ENCODE assay signal across 23 mouse cellular contexts in genomic region chr4:143123043-143123442, GRCm38 (mm10).
DNase-seq lines count a peak whose midpoint lies in the region; ATAC-seq and TF ChIP-seq lines count a peak whose summit lies in the region.
"Had no signal": no experiment of that assay in that cellular context is flagged by ENCODE, and none has a peak within 500 bp of the region (broad histone marks: within the 10 kb centered on the region; RNA-seq: fewer than 3 reads in every experiment).

No protein-coding gene starts in this region.

- TF ChIP-seq EP300 in heart, postnatal 0 days (IDR thresholded peaks at IDR 0.05; ENCODE audit: low read depth): no peak
- peak; percentile 55; the same call in 1 of the 2 replicates for TF ChIP-seq EP300 in lung, postnatal 0 days (IDR thresholded peaks at IDR 0.05)

- WGBS in midbrain, postnatal 0 days: 83% methylated on average over 10 of the region's 10 CpGs
- WGBS in midbrain, embryonic 14.5 days: 78% methylated on average over 10 of the region's 10 CpGs
- 46% methylated on average over 10 of the region's 10 CpGs for WGBS in heart, postnatal 0 days
- WGBS in lung, postnatal 0 days: 50% methylated on average over 10 of the region's 10 CpGs
- WGBS in forebrain, postnatal 0 days: 86% methylated on average over 10 of the region's 10 CpGs

- no peak for DNase-seq in midbrain, postnatal 0 days (ENCODE audit: low spot score)
- no peak for DNase-seq in midbrain, embryonic 14.5 days
- DNase-seq in heart, postnatal 0 days (ENCODE audit: low spot score): peak; percentile 25
- peak; percentile 80 for DNase-seq in lung, postnatal 0 days (ENCODE audit: low spot score)
- DNase-seq in neural tube, embryonic 10.5 days (ENCODE audit: extremely low spot score, low spot score): no peak
- DNase-seq in forebrain, postnatal 0 days: no peak
- DNase-seq in Muller cell, postnatal 12 days (ENCODE audit: inconsistent ontology term): no peak
- DNase-seq: adrenal gland, postnatal 14 days; cerebellum, adult 9-10 months; gastrocnemius, postnatal 10 days; kidney, adult 2 months; left cerebral cortex, postnatal 4 days; thymus, postnatal 36 days had no signal

- 0 out of 2 replicates have a peak overlapping the region, but pooled peaks have one; percentile 26 for H3K27ac ChIP-seq in midbrain, postnatal 0 days (ENCODE audit: low read depth, low read length)
- no peak overlapping the region for H3K27ac ChIP-seq in midbrain, embryonic 14.5 days (replicated peaks; ENCODE audit: low read depth, low read length)
- H3K27ac ChIP-seq in heart, postnatal 0 days (ENCODE audit: low read depth): no peak overlapping the region
- no peak overlapping the region for H3K27ac ChIP-seq in lung, postnatal 0 days (ENCODE audit: low read length)
- no peak overlapping the region for H3K27ac ChIP-seq in forebrain, postnatal 0 days (ENCODE audit: low read depth, low read length)
- H3K27ac ChIP-seq: kidney, postnatal 0 days; limb, embryonic 15.5 days; liver, embryonic 14.5 days; macrophage; neural tube, embryonic 15.5 days; stomach, embryonic 15.5 days had no signal

- peaks cover 6% of the 10 kb centered on the region; the same call in 1 of the 2 replicates for H3K36me3 ChIP-seq in midbrain, postnatal 0 days (ENCODE audit: insufficient read depth, low read length)
- H3K36me3 ChIP-seq in midbrain, embryonic 14.5 days (ENCODE audit: control insufficient read depth, insufficient read depth, low read length): peaks cover 19% of the 10 kb centered on the region
- H3K36me3 ChIP-seq in heart, postnatal 0 days (replicated peaks; ENCODE audit: control insufficient read depth, insufficient read depth, low read length): peaks cover 10% of the 10 kb centered on the region
- H3K36me3 ChIP-seq in lung, postnatal 0 days (ENCODE audit: insufficient read depth, low read length): peaks cover 6% of the 10 kb centered on the region
- H3K36me3 ChIP-seq in forebrain, postnatal 0 days (ENCODE audit: insufficient read depth): 0 out of 2 replicates have a peak, but pooled peaks cover under 1% of the 10 kb centered on the region
- H3K36me3 ChIP-seq: neural tube, embryonic 15.5 days had no signal

- H3K27me3 ChIP-seq in midbrain, postnatal 0 days (ENCODE audit: insufficient read depth, low read length): no peaks in the 10 kb centered on the region
- H3K27me3 ChIP-seq in midbrain, embryonic 14.5 days (ENCODE audit: control insufficient read depth, insufficient read depth, low read length): no peaks in the 10 kb centered on the region
- H3K27me3 ChIP-seq in heart, postnatal 0 days (ENCODE audit: control insufficient read depth, insufficient read depth, low read length): no peaks in the 10 kb centered on the region
- no peaks in the 10 kb centered on the region for H3K27me3 ChIP-seq in lung, postnatal 0 days (replicated peaks; ENCODE audit: insufficient read depth, low read length)
- no peaks in the 10 kb centered on the region for H3K27me3 ChIP-seq in forebrain, postnatal 0 days (ENCODE audit: insufficient read depth, low read length)
- H3K27me3 ChIP-seq: hindbrain, embryonic 13.5 days; limb, embryonic 15.5 days; neural tube, embryonic 15.5 days; stomach, embryonic 15.5 days had no signal

- no peak for TF ChIP-seq CTCF in midbrain, postnatal 0 days (IDR thresholded peaks at IDR 0.05)
- TF ChIP-seq CTCF in heart, postnatal 0 days (IDR thresholded peaks at IDR 0.05; ENCODE audit: low read depth): no peak
- TF ChIP-seq CTCF in lung, postnatal 0 days (IDR thresholded peaks at IDR 0.05): no peak
- TF ChIP-seq CTCF in forebrain, postnatal 0 days (IDR thresholded peaks at IDR 0.05; ENCODE audit: low read depth): no peak

- no peak overlapping the region for H3K4me3 ChIP-seq in midbrain, postnatal 0 days (ENCODE audit: low read depth, low read length)
- no peak overlapping the region for H3K4me3 ChIP-seq in midbrain, embryonic 14.5 days (replicated peaks; ENCODE audit: low read depth, low read length)
- no peak overlapping the region for H3K4me3 ChIP-seq in heart, postnatal 0 days (ENCODE audit: low read depth, low read length)
- no peak overlapping the region for H3K4me3 ChIP-seq in lung, postnatal 0 days (ENCODE audit: low read depth, low read length)
- H3K4me3 ChIP-seq in forebrain, postnatal 0 days (ENCODE audit: low read depth, low read length): no peak overlapping the region
- H3K4me3 ChIP-seq: hindbrain, embryonic 13.5 days; limb, embryonic 15.5 days; neural tube, embryonic 15.5 days; stomach, embryonic 15.5 days had no signal

- H3K9ac ChIP-seq in midbrain, postnatal 0 days (replicated peaks; ENCODE audit: low read length, poor library complexity, severe bottlenecking): no peak overlapping the region
- no peak overlapping the region for H3K9ac ChIP-seq in midbrain, embryonic 14.5 days (replicated peaks; ENCODE audit: low read length)
- no peak overlapping the region for H3K9ac ChIP-seq in heart, postnatal 0 days (replicated peaks; ENCODE audit: low read depth, low read length)
- H3K9ac ChIP-seq in lung, postnatal 0 days (replicated peaks; ENCODE audit: low read depth): no peak overlapping the region
- no peak overlapping the region for H3K9ac ChIP-seq in forebrain, postnatal 0 days
- H3K9ac ChIP-seq: hindbrain, embryonic 13.5 days; limb, embryonic 15.5 days; liver, embryonic 14.5 days; neural tube, embryonic 15.5 days; stomach, embryonic 15.5 days had no signal

- no peaks in the 10 kb centered on the region for H3K4me1 ChIP-seq in midbrain, postnatal 0 days (ENCODE audit: insufficient read depth, low read length)
- peaks cover 10% of the 10 kb centered on the region; the same call in 1 of the 2 replicates for H3K4me1 ChIP-seq in midbrain, embryonic 14.5 days (ENCODE audit: control insufficient read depth, insufficient read depth, low read length)
- H3K4me1 ChIP-seq in heart, postnatal 0 days (ENCODE audit: control insufficient read depth, insufficient read depth): peaks cover 12% of the 10 kb centered on the region
- peaks cover 8% of the 10 kb centered on the region for H3K4me1 ChIP-seq in lung, postnatal 0 days (ENCODE audit: insufficient read depth, low read depth, low read length)
- H3K4me1 ChIP-seq in forebrain, postnatal 0 days (ENCODE audit: insufficient read depth): no peaks in the 10 kb centered on the region; the same call in none of the 2 replicates
- H3K4me1 ChIP-seq: stomach, embryonic 15.5 days had no signal

- H3K4me2 ChIP-seq in midbrain, postnatal 0 days (ENCODE audit: low read depth, low read length, poor library complexity, severe bottlenecking): no peak overlapping the region
- H3K4me2 ChIP-seq in midbrain, embryonic 14.5 days (ENCODE audit: low read length): no peak overlapping the region
- no peak overlapping the region for H3K4me2 ChIP-seq in heart, postnatal 0 days (ENCODE audit: low read depth, low read length)
- no peak overlapping the region for H3K4me2 ChIP-seq in lung, postnatal 0 days (replicated peaks; ENCODE audit: low read depth, low read length)
- H3K4me2 ChIP-seq in forebrain, postnatal 0 days (ENCODE audit: low read depth): no peak overlapping the region
- H3K4me2 ChIP-seq: hindbrain, embryonic 13.5 days; limb, embryonic 15.5 days; neural tube, embryonic 15.5 days; stomach, embryonic 15.5 days had no signal

- no peaks in the 10 kb centered on the region for H3K9me3 ChIP-seq in midbrain, postnatal 0 days (ENCODE audit: low read length)
- H3K9me3 ChIP-seq in midbrain, embryonic 14.5 days (ENCODE audit: control insufficient read depth, low read length): no peaks in the 10 kb centered on the region
- H3K9me3 ChIP-seq in heart, postnatal 0 days (replicated peaks; ENCODE audit: control insufficient read depth, low read length): no peaks in the 10 kb centered on the region
- no peaks in the 10 kb centered on the region for H3K9me3 ChIP-seq in lung, postnatal 0 days (ENCODE audit: low read length)
- no peaks in the 10 kb centered on the region for H3K9me3 ChIP-seq in forebrain, postnatal 0 days (ENCODE audit: low read length)
- H3K9me3 ChIP-seq: hindbrain, embryonic 13.5 days; limb, embryonic 15.5 days; neural tube, embryonic 15.5 days; stomach, embryonic 15.5 days had no signal

- ATAC-seq in midbrain, postnatal 0 days (ENCODE audit: low FRiP score): no peak
- ATAC-seq in midbrain, embryonic 14.5 days (ENCODE audit: low FRiP score, low TSS enrichment): no peak
- peak; percentile 71 for ATAC-seq in heart, postnatal 0 days (ENCODE audit: insufficient read depth, low read depth)
- peak; percentile 71 for ATAC-seq in lung, postnatal 0 days
- ATAC-seq in forebrain, postnatal 0 days: no peak
- ATAC-seq: forebrain, embryonic 14.5 days; inflammation-experienced regulatory T-cells, adult 6 months; midbrain, embryonic 16.5 days had no signal

Comparison
In these comparisons a context has a peak if more than half of its experiments do, and no peak if none do; other contexts are left out.
1. ATAC-seq: peak in heart, postnatal 0 days (single experiment) and lung, postnatal 0 days (single experiment); none in midbrain, postnatal 0 days (single experiment), midbrain, embryonic 14.5 days (single experiment) and forebrain, postnatal 0 days (single experiment).
2. DNase-seq: peak in heart, postnatal 0 days (single experiment) and lung, postnatal 0 days (single experiment); none in midbrain, postnatal 0 days (single experiment), midbrain, embryonic 14.5 days (single experiment), neural tube, embryonic 10.5 days (single experiment), forebrain, postnatal 0 days (single experiment) and Muller cell, postnatal 12 days (single experiment).